Mouse (Mus musculus) megakaryocyte, embryonic 14.5 days (primary cell): Measurements from ENCODE around the gene Tcea3.

Experiments used
- FLI1 ChIP-seq: IDR thresholded peaks from 2 replicates; pipeline ENCODE4 v1.6.1; 2012; ENCODE audit warnings: low read length, inconsistent platforms, mixed read lengths
- GATA1 ChIP-seq: IDR thresholded peaks from 3 replicates; pipeline ENCODE4 v1.6.1; 2012; ENCODE audit warnings: mixed read lengths, low read length, inconsistent platforms, borderline replicate concordance

GRCm38 (mm10) chr4:136289918-136290780, 42.6 kb downstream of the Tcea3 start:
- TF ChIP-seq GATA1 (no peak), FLI1 (no peak)
